Mouse (Mus musculus) heart, adult 11 months (tissue): ENCODE results near the gene Zfpm1.

Experiments used
- DNase-seq: peaks from one replicate; pipeline ENCODE4 v3.0.0; 2022

Zfpm1 gene

DNA sequence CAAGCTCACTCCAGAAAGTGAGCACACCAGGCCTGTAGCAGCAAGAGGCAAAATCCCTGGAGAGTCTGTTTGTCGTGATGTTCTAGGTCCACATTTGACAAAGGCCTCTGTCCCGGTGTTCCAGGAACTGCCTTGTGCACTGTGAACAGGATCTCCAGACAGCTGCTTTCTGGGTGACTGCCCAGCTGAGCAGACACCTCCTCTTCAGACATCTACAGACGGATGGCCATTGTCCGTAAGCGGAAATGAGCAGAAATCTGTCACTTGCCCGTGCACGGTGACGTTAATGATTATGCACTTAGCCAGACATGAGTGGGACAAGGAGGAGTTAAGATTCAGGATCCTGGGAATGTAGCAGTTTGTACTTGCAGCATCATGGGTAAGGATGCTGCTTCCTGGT is 72.2 kb downstream of the Zfpm1 start:
- no peak for DNase-seq

GRCm38 (mm10) chr8:122355642-122356606 is 74.0 kb downstream of the Zfpm1 start:
- no peak for DNase-seq

DNA sequence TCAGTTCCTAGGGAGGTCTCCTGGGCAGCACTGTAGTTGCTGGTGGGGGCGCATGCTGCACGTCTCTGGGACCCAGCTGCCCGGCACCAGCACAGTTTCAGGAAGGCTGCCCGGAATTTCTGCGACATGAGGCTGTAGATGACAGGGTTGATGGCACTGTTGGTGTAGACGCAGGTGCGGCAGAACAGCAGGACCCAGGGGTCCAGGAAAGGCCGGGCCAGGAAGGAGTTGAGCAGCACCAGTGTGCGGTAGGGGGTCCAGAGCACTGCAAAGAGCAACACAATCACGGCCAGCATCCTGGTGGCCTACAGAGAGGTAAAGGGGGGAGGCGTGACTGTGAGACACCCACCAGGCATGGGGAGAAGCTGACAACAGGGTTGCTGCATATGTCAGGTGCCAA is 75.3 kb downstream of the Zfpm1 start:
- DNase-seq, result no peak

- no peak for DNase-seq
Observed at GRCm38 (mm10) chr8:122357641-122358040, 75.7 kb downstream of the Zfpm1 start.

GRCm38 (mm10) chr8:122359111-122359775 is 77.3 kb downstream of the Zfpm1 start:
- no peak for DNase-seq

DNA sequence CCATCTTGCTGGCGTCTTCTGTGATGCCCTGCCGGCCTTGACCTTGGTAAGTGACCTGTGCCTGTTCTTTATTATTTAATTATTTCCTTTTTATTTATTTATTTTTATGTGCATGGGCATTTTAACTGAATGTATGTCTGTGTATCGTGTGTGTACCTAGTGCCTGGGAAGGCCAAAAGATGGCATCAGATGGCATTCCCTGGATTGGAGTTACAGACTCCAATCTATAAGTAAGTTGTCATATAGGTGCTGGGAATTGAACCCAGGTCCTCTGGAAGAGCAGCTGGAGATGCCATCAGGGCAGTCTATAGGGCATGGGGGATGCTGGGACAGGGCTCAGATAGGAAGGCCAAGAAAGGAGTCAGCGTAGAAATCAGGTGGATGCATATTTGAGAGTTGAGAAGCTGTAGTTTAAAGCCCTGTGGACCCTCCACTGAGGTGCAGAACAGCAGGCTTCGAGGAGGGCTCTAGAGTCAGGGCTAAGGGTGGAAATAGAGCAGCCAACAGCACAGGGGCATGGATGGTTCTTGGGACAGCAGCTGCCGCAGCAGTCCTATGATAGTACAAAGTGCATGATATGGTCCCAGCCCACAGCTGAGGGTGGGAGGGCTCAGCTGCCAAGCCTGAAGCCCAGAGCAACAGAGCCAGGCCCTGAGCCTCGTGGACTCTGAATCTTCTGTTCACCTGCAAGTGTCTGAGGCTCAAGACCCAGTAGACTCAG is 78.9 kb downstream of the Zfpm1 start, which contains the start of gene Trhr2:
TSS of gene Trhr2 (minus strand) at position 51 of the 721 bp plus-strand sequence.
- no peak for DNase-seq

GRCm38 (mm10) chr8:122362271-122362670 is 80.3 kb downstream of the Zfpm1 start:
- DNase-seq, result no peak

DNA sequence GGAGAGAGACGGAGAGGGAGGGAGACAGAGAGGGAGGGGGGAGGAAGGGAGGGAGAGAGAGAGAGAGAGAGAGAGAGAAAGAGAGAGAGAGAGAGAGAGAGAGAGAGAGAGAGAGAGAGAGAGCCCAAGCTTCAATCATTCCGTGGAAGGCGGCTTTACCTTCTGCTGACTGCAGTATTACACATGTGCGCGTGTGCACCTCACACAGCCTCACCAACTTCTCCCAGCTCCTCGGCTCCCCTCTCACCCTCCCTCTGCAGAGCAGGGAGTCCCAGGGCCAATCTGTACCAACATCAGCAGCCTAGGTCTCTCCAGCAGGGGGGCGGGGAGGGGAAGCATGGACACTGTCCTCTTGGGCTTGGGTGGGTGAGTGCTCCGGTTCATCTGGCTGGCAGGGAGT is 81.0 kb downstream of the Zfpm1 start:
- no peak for DNase-seq

DNA sequence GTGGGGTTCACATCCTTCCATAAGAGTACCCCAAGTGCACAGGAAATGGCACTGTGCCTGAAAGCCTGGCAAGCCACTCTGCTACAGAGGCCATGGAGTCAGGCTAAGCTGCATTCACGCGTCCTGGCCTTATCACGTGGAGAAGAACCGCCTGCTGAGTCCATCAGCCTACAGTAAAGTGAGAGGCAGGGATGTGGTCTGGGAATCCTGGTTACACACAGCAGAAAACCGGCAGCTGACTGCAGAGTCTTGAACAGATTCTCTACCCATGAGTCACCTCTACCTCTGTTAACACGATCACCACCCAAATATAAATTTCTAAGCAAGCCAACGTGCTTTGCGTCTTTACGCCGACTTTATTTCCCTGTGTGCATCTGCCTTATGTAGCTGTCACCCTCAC is 86.6 kb downstream of the Zfpm1 start:
- no peak for DNase-seq

DNA sequence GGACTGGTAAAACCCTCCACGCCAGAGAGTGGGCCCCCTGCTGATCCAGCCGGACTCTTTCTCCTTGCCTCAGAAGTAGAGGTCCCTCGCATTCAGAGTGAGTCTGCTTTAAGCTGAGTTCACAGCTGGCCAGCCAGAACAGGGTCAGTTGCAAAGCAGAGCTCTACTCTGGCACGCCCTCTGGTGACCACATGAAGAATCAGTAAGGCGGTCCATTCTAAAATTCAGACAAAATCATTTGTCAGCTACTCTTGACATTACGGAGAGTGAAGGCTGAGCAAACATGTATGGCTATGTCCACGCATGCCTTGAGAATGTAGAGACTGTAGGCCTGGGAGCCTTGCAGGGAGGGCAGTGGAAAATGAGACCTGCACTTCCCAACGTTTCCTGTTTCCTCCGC is 87.7 kb downstream of the Zfpm1 start:
- peak; percentile 91 for DNase-seq

- no peak for DNase-seq
Observed at GRCm38 (mm10) chr8:122371706-122372105, 89.8 kb downstream of the Zfpm1 start.

GRCm38 (mm10) chr8:122375320-122375719 is 93.4 kb downstream of the Zfpm1 start:
- no peak for DNase-seq

- no peak for DNase-seq
Observed at GRCm38 (mm10) chr8:122375751-122376364, 93.9 kb downstream of the Zfpm1 start.

- DNase-seq, result peak; percentile 100
Observed at GRCm38 (mm10) chr8:122376365-122377231, 94.7 kb downstream of the Zfpm1 start, which contains the start of gene Zc3h18. Gene Zc3h18 (plus strand): TSS chr8:122376609.

DNA sequence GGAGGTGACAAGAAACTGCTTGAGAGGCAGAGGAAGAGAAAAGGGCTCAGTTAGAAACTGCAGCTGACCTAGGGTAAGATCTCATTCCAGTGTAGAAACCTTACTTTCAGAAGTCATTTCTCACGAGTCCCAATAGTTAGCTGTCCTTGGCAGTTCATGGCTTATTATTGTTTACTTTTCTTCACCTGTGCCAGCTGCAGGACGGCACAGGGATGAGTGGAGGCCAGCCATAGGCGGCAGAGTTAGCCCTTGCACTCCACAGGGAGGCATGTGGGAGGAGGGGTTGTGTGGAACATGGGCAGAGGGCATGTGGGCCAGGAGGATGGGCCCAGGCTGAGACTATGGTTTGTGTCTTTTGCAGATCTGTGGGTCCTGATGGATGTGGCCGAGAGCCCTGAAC is 101.1 kb downstream of the Zfpm1 start:
- DNase-seq, result no peak
